Mouse (Mus musculus): Measurements from ENCODE around the gene Sipa1. TPM values are rescaled to one million over a fixed set of nuclear protein-coding genes. Genes with fewer than 3 reads are reported as not detected.

The Sipa1 gene
- total and polyA plus RNA-seq, 3 experiments = 6.2 to 15.5 TPM; not detected in 1

DNA sequence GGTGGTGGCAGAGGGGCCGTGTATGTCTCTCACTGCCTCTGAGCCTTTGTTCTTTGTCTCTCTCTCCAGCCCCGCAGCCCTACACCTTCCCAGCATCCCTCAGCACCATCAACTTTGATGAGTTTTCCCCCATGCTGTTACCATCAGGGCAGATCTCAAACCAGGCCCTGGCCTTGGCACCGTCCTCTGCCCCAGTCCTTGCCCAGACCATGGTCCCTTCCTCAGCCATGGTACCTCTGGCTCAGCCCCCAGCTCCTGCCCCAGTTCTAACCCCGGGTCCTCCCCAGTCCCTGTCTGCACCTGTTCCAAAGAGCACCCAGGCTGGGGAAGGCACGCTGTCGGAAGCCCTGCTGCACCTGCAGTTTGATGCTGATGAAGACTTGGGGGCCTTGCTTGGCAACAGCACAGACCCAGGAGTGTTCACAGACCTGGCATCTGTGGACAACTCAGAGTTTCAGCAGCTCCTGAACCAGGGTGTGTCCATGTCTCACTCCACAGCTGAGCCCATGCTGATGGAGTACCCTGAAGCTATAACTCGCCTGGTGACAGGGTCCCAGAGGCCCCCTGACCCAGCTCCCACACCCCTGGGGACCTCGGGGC, 16.7 kb downstream of the Sipa1 start:
- DNase-seq (ENCODE audit: low read depth, low spot score) = no peak
- no peak overlapping the region for H3K9ac ChIP-seq (ENCODE audit: control insufficient read depth, low read depth, low read length, poor library complexity, severe bottlenecking)
- H3K9me3 ChIP-seq (replicated peaks; ENCODE audit: insufficient read depth, low read length) = no peaks in the 10 kb centered on the region
- no peaks in the 10 kb centered on the region for H3K27me3 ChIP-seq (ENCODE audit: control insufficient read depth in 1 of 2, insufficient read depth in 2 of 2, low read length in 2 of 2)
- H3K4me3 ChIP-seq (ENCODE audit: control insufficient read depth in 1 of 2, insufficient read depth in 1 of 2, low read depth in 2 of 2, low read length in 2 of 2) = no peak overlapping the region
- TF ChIP-seq BHLHE40 (IDR thresholded peaks at IDR 0.05; ENCODE audit: borderline replicate concordance, low read depth, low read length) (no peak), MAX (IDR thresholded peaks at IDR 0.05; ENCODE audit: low read length) (no peak)
- H3K4me1 ChIP-seq (ENCODE audit: control insufficient read depth in 1 of 2, insufficient read depth in 2 of 2, low read length in 2 of 2) = 0 out of 4 replicates have a peak, but pooled peaks cover 0 to 4% of the 10 kb centered on the region in 2 experiments
- no peaks in the 10 kb centered on the region for H3K79me2 ChIP-seq (ENCODE audit: control insufficient read depth, insufficient read depth, low read length, poor library complexity)
- H3K36me3 ChIP-seq (ENCODE audit: control insufficient read depth in 1 of 2, insufficient read depth in 2 of 2, low read length in 2 of 2) = peaks cover 0 to 5% of the 10 kb centered on the region in 2 experiments; a peak in 2 of 4 replicates
- H3K27ac ChIP-seq (ENCODE audit: control insufficient read depth, low read depth, low read length) = no peak overlapping the region

DNA sequence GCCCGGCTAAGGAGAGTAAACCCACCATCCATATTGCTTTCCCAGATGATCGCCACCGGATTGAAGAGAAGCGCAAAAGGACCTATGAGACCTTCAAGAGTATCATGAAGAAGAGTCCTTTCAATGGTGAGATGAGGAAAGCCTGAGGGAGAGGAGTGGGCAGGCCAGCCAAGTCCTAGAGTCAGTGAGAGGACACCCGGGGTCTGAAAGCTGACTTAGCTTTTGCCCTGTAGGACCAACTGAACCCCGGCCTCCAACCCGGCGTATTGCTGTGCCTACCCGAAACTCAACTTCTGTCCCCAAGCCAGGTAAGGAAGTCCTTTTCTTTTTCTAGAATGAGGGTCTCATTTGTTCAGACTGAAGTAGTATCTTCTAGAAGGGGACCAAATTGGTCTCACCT, 18.2 kb downstream of the Sipa1 start:
- Histone ChIP-seq H3K9me3 (replicated peaks; ENCODE audit: insufficient read depth, low read length) (no peaks in the 10 kb centered on the region), H3K79me2 (ENCODE audit: control insufficient read depth, insufficient read depth, low read length, poor library complexity) (no peaks in the 10 kb centered on the region), H3K4me3 (ENCODE audit: control insufficient read depth in 1 of 2, insufficient read depth in 1 of 2, low read depth in 2 of 2, low read length in 2 of 2) (no peak overlapping the region), H3K27me3 (ENCODE audit: control insufficient read depth in 1 of 2, insufficient read depth in 2 of 2, low read length in 2 of 2) (no peaks in the 10 kb centered on the region), H3K27ac (ENCODE audit: control insufficient read depth, low read depth, low read length) (no peak overlapping the region), H3K36me3 (ENCODE audit: control insufficient read depth in 1 of 2, insufficient read depth in 2 of 2, low read length in 2 of 2) (peaks cover 0 to 6% of the 10 kb centered on the region in 2 experiments; a peak in 2 of 4 replicates), H3K4me1 (ENCODE audit: control insufficient read depth in 1 of 2, insufficient read depth in 2 of 2, low read length in 2 of 2) (0 out of 4 replicates have a peak, but pooled peaks cover 0 to 4% of the 10 kb centered on the region in 2 experiments), H3K9ac (ENCODE audit: control insufficient read depth, low read depth, low read length, poor library complexity, severe bottlenecking) (no peak overlapping the region)
- no peak for DNase-seq (ENCODE audit: low read depth, low spot score)
- TF ChIP-seq ZMIZ1 (IDR thresholded peaks at IDR 0.05; ENCODE audit: low read depth, low read length) (no peak), USF1 (IDR thresholded peaks at IDR 0.05; ENCODE audit: low read depth, low read length) (no peak), RAD21 (IDR thresholded peaks at IDR 0.05; ENCODE audit: low read depth, low read length) (no peak), POLR2AphosphoS2 (IDR thresholded peaks at IDR 0.05; ENCODE audit: low read length) (no peak), TCF12 (IDR thresholded peaks at IDR 0.05; ENCODE audit: low read depth, low read length) (no peak), MYC (IDR thresholded peaks at IDR 0.05; ENCODE audit: low read depth, low read length) (no peak), JUND (IDR thresholded peaks at IDR 0.05; ENCODE audit: low read depth, low read length) (no peak), GATA1 (IDR thresholded peaks at IDR 0.05; ENCODE audit: low read depth, low read length) (no peak), POLR2A (IDR thresholded peaks at IDR 0.05; ENCODE audit: control insufficient read depth in 1 of 2, insufficient read depth in 1 of 2, low read depth in 1 of 2, low read length in 2 of 2, poor library complexity in 1 of 2) (no peak), NELFE (IDR thresholded peaks at IDR 0.05; ENCODE audit: low read depth, low read length) (no peak)

- H3K27ac ChIP-seq (ENCODE audit: control insufficient read depth, low read depth, low read length) = no peak overlapping the region
- H3K4me1 ChIP-seq (ENCODE audit: control insufficient read depth in 1 of 2, insufficient read depth in 2 of 2, low read length in 2 of 2) = peaks cover 0 to 9% of the 10 kb centered on the region in 2 experiments; a peak in 2 of 4 replicates
- no peaks in the 10 kb centered on the region for H3K27me3 ChIP-seq (ENCODE audit: control insufficient read depth in 1 of 2, insufficient read depth in 2 of 2, low read length in 2 of 2)
- H3K36me3 ChIP-seq (ENCODE audit: control insufficient read depth in 1 of 2, insufficient read depth in 2 of 2, low read length in 2 of 2) = peaks cover 5 to 7% of the 10 kb centered on the region in 2 experiments
- no peak for DNase-seq (ENCODE audit: low read depth, low spot score)
- no peaks in the 10 kb centered on the region for H3K9me3 ChIP-seq (replicated peaks; ENCODE audit: insufficient read depth, low read length)
- H3K79me2 ChIP-seq (ENCODE audit: control insufficient read depth, insufficient read depth, low read length, poor library complexity) = peaks cover 16% of the 10 kb centered on the region
- no peak overlapping the region for H3K9ac ChIP-seq (ENCODE audit: control insufficient read depth, low read depth, low read length, poor library complexity, severe bottlenecking)
- no peak overlapping the region for H3K4me3 ChIP-seq (ENCODE audit: control insufficient read depth in 1 of 2, insufficient read depth in 1 of 2, low read depth in 2 of 2, low read length in 2 of 2)
- TF ChIP-seq CHD1 (IDR thresholded peaks at IDR 0.05; ENCODE audit: low read depth, low read length) (no peak), ELF1 (IDR thresholded peaks at IDR 0.05; ENCODE audit: low read depth, low read length) (no peak), POLR2A (IDR thresholded peaks at IDR 0.05; ENCODE audit: control insufficient read depth in 1 of 2, insufficient read depth in 1 of 2, low read depth in 1 of 2, low read length in 2 of 2, poor library complexity in 1 of 2) (no peak), SIN3A (IDR thresholded peaks at IDR 0.05; ENCODE audit: low read length) (no peak), MYC (IDR thresholded peaks at IDR 0.05; ENCODE audit: low read depth, low read length) (no peak), E2F4 (IDR thresholded peaks at IDR 0.05; ENCODE audit: borderline replicate concordance, low read depth, low read length) (no peak), MXI1 (IDR thresholded peaks at IDR 0.05; ENCODE audit: low read depth, low read length) (no peak), SMC3 (IDR thresholded peaks at IDR 0.05; ENCODE audit: low read depth, low read length) (no peak), ZNF384 (IDR thresholded peaks at IDR 0.05; ENCODE audit: low read depth, low read length) (no peak), ETS1 (IDR thresholded peaks at IDR 0.05; ENCODE audit: low read depth, low read length) (no peak), TBP (IDR thresholded peaks at IDR 0.05; ENCODE audit: low read depth, low read length) (no peak)
Observed at GRCm38 (mm10) chr19:5641641-5642040, 21.9 kb downstream of the Sipa1 start.

All from MEL (cell line).